In genomic region chrX:137141669-137142068, GRCm38 (mm10) we compare ENCODE assay signal across 9 mouse cellular contexts. TPM values are rescaled to one million over a fixed set of nuclear protein-coding genes. Genes with fewer than 3 reads are reported as not detected.
DNase-seq lines count a peak whose midpoint lies in the region; ATAC-seq and TF ChIP-seq lines count a peak whose summit lies in the region.
"Had no signal": no experiment of that assay in that cellular context is flagged by ENCODE, and none has a peak within 500 bp of the region (broad histone marks: within the 10 kb centered on the region; RNA-seq: fewer than 3 reads in every experiment).

No protein-coding gene starts in this region.

- no peak for DNase-seq in testis, postnatal 14 days (ENCODE audit: low spot score)
- peak; percentile 24 to 50 for DNase-seq in cerebellum, postnatal 4 days (ENCODE audit: low spot score in 2 of 2)
- DNase-seq in heart, postnatal 36 days: peak; percentile 29 to 36
- DNase-seq in left cerebral cortex, adult 11 months (ENCODE audit: low spot score): peak; percentile 28
- DNase-seq in naive thymus-derived CD4-positive, alpha-beta T cell, adult 2 months (ENCODE audit: low read depth): peak; percentile 58

- no peak for TF ChIP-seq POLR2A in testis, adult 2 months (IDR thresholded peaks at IDR 0.05; ENCODE audit: control insufficient read depth, low read depth, low read length)

- no peak overlapping the region for H3K27ac ChIP-seq in testis, adult 2 months (ENCODE audit: control insufficient read depth, insufficient read depth, low read depth, low read length)
- H3K27ac ChIP-seq in intestine, embryonic 15.5 days: no peak overlapping the region
- H3K27ac ChIP-seq: heart, embryonic 13.5 days had no signal

- no peaks in the 10 kb centered on the region for H3K27me3 ChIP-seq in testis, adult 2 months (ENCODE audit: control insufficient read depth, insufficient read depth, low read length)
- H3K27me3 ChIP-seq in intestine, embryonic 15.5 days (replicated peaks): no peaks in the 10 kb centered on the region
- H3K27me3 ChIP-seq: heart, embryonic 13.5 days had no signal

- WGBS in intestine, embryonic 15.5 days: 11% methylated on average over 6 of the region's 6 CpGs

- H3K4me2 ChIP-seq in intestine, embryonic 15.5 days (replicated peaks): no peak overlapping the region
- H3K4me2 ChIP-seq: heart, embryonic 13.5 days had no signal

- no peaks in the 10 kb centered on the region for H3K4me1 ChIP-seq in testis, adult 2 months (ENCODE audit: control insufficient read depth, insufficient read depth, low read length)
- no peaks in the 10 kb centered on the region for H3K4me1 ChIP-seq in intestine, embryonic 15.5 days (replicated peaks)
- H3K4me1 ChIP-seq: heart, embryonic 13.5 days had no signal

- peak; percentile 40 for ATAC-seq in activated CD4-positive, CD25-positive, alpha-beta regulatory T cell, adult 4 months
- ATAC-seq in intestine, embryonic 15.5 days: no peak

- no peaks in the 10 kb centered on the region for H3K36me3 ChIP-seq in testis, adult 2 months (ENCODE audit: control insufficient read depth, insufficient read depth, low read length)
- H3K36me3 ChIP-seq in intestine, embryonic 15.5 days: no peaks in the 10 kb centered on the region
- H3K36me3 ChIP-seq: heart, embryonic 13.5 days had no signal

- TF ChIP-seq CTCF in testis, adult 2 months (IDR thresholded peaks at IDR 0.05; ENCODE audit: control insufficient read depth, insufficient read depth, insufficient replicate concordance, low read depth, low read length): peak; percentile 51; the same call in 1 of the 2 replicates

- no peaks in the 10 kb centered on the region for H3K9me3 ChIP-seq in intestine, embryonic 15.5 days
- H3K9me3 ChIP-seq: heart, embryonic 13.5 days had no signal

- H3K4me3 ChIP-seq in testis, adult 2 months (ENCODE audit: control insufficient read depth, low read depth, low read length): no peak overlapping the region
- no peak overlapping the region for H3K4me3 ChIP-seq in intestine, embryonic 15.5 days (replicated peaks)
- H3K4me3 ChIP-seq: heart, embryonic 13.5 days had no signal

- no peak overlapping the region for H3K9ac ChIP-seq in intestine, embryonic 15.5 days
- H3K9ac ChIP-seq: heart, embryonic 13.5 days had no signal

- intact Hi-C loops in heart, postnatal 36 days (cut with DNase I): loop anchor here (5.0 to 10.0 kb wide), 2 partner anchors 187 to 399 kb away; partner anchors contain the start of gene Morf4l2

RNA-seq across cellular contexts. Expression of gene Esx1, which starts 19.8 kb away (rescaled TPM):
- 16.9 and 18.4 TPM in 2 replicates for polyA plus RNA-seq in testis, adult 2 months (2012; rRNA removed)
- not detected for polyA plus RNA-seq in activated CD4-positive, CD25-positive, alpha-beta regulatory T cell, adult 4 months (2017; shearing (Covaris generic))
- total RNA-seq in heart, postnatal 36 days (2021): not detected
- polyA plus RNA-seq in intestine, embryonic 15.5 days (2015; fragmentation: Nextera tagmentation; extraction: Ambion mirVana): not detected in 2 replicates
- polyA plus RNA-seq: heart, embryonic 13.5 days had no signal

Comparison
In these comparisons a context has a peak if more than half of its experiments do, and no peak if none do; other contexts are left out.
1. RNA of gene Esx1, which starts 19.8 kb away (polyA plus RNA-seq): 16.9 to 18.4 TPM in testis, adult 2 months; not detected in activated CD4-positive, CD25-positive, alpha-beta regulatory T cell, adult 4 months and not detected in intestine, embryonic 15.5 days; every median in the first group is over 10 times any median in the second.